Mouse (Mus musculus): Measurements from ENCODE around the gene Msl1.

Gene Msl1

GRCm38 (mm10) chr11:98795015-98795713, at the start of gene Msl1:
TSS of gene Msl1 (plus strand) at chr11:98795516.
- peak; percentile 90 to 94 for DNase-seq

GRCm38 (mm10) chr11:98745932-98746853, 49.1 kb upstream of the Msl1 start:
- DNase-seq: no peak

GRCm38 (mm10) chr11:98746855-98747693, 48.2 kb upstream of the Msl1 start:
- peak; percentile 81 to 88 for DNase-seq

- DNase-seq: no peak
Measured at GRCm38 (mm10) chr11:98747804-98748505, 47.4 kb upstream of the Msl1 start.

- peak; percentile 48 to 64 for DNase-seq
Measured at GRCm38 (mm10) chr11:98748506-98749416, 46.6 kb upstream of the Msl1 start.

- peak; percentile 47 to 56 for DNase-seq
Measured at GRCm38 (mm10) chr11:98749716-98750115, 45.6 kb upstream of the Msl1 start.

- peak; percentile 87 to 93 for DNase-seq
Measured at GRCm38 (mm10) chr11:98750351-98751201, 44.7 kb upstream of the Msl1 start.

GRCm38 (mm10) chr11:98751221-98751782, 44.0 kb upstream of the Msl1 start:
- peak in 1 of 2 experiments; percentile 46 for DNase-seq

- DNase-seq: peak in 1 of 2 experiments; percentile 17
Measured at GRCm38 (mm10) chr11:98752562-98753140, 42.7 kb upstream of the Msl1 start.

- DNase-seq: peak in 1 of 2 experiments; percentile 2
Measured at GRCm38 (mm10) chr11:98753264-98753663, 42.1 kb upstream of the Msl1 start.

- no peak for DNase-seq
Measured at GRCm38 (mm10) chr11:98754151-98754620, 41.1 kb upstream of the Msl1 start.

- peak; percentile 86 to 90 for DNase-seq
Measured at GRCm38 (mm10) chr11:98754621-98755181, 40.6 kb upstream of the Msl1 start.

GRCm38 (mm10) chr11:98755726-98756380, 39.5 kb upstream of the Msl1 start:
- DNase-seq: no peak

GRCm38 (mm10) chr11:98756711-98757110, 38.6 kb upstream of the Msl1 start:
- no peak for DNase-seq

GRCm38 (mm10) chr11:98761939-98762338, 33.4 kb upstream of the Msl1 start:
- no peak for DNase-seq

- DNase-seq: peak; percentile 58 to 63
Measured at GRCm38 (mm10) chr11:98762756-98763501, 32.4 kb upstream of the Msl1 start.

- no peak for DNase-seq
Measured at GRCm38 (mm10) chr11:98763502-98763861, 31.8 kb upstream of the Msl1 start.

GRCm38 (mm10) chr11:98764091-98764490, 31.2 kb upstream of the Msl1 start:
- no peak for DNase-seq
